Mouse (Mus musculus): ENCODE measurements at regions not wholly inside any gene's neighbourhood (a gene's known extent, or its start where the extent isn't known, plus 50 kb on each side); places are given as distances from the start of the nearest gene placed in this dataset.

DNA sequence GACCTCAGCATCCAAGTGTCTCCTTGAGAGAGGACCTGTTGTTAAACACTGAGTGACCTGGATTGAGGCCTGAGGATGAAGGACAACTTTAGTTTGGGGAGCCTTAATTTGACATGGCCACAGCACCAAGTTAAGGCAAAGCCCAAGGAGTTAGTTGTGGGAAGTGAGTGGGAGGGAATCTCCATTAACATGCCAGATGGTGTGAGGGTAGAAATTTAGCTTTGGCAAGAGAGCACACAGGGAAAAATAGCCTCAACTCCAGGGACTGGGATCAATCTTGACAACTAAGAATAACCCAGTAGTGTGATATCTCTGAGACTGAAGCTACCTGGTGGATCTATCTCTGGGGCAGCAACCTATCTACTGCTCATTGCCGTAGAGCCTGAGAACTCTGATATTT, 105.4 kb downstream of the Ahr start:
- DNase-seq (ENCODE audit: low read depth), result no peak

DNA sequence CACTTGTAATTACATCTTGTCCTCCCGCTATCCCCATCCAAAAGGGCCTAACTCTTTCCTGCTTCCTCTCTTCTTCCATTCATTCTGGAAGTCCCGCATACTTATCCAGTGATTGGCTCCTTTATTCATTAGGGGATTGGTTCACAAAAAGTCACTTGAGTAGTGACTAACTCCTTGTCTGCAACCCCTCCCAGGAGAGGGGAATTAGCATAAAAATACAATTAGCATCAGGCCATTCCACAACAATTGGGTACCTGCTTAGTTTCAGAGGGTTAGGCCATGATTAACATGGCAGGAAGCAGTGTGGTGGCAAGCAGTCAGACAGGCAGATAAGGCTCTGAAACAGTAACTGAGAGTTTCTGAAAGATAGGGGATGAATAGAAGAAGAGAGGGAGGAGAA, 115.6 kb downstream of the Ahr start:
- no peak for DNase-seq (ENCODE audit: low read depth)

DNA sequence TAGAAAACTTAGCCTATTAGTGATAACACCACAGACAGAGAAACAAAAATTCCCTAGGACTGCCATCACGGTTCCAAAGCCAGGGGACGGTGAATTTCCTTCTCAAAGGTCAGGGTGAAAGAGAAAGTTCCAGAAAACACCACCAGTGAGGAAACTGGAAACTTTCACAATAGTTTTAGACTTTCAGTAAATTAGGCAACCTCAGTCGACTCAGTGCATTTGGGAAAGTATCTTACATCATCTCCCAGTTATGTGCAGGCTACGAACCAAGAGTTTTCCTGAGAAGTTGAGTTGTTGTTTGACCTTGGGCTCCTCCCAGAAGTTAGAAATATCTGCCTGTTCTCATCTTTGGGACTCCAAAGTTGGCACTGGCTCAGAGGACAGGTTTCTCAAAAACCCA, 116.9 kb downstream of the Ahr start:
- DNase-seq (ENCODE audit: low read depth), result no peak

DNA sequence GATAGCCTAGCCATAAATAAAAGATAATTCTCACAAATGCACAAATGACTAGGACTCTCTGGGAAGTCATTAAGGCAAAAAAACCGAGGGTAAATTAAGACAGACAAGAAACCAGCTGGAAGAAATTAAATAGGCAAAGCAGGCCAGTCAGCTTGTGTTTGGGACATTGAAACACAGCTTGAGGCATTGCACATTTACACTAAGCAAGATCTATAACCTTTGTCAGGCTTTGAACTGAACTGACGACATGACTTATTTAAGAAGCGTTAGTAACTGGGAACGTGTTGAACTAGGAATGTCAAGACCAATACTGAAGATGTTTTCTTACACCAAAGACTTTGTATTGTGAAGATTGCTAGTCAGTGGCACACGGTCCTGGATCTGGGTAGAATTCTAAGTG, 118.3 kb downstream of the Ahr start:
- DNase-seq (ENCODE audit: low read depth), result no peak

DNA sequence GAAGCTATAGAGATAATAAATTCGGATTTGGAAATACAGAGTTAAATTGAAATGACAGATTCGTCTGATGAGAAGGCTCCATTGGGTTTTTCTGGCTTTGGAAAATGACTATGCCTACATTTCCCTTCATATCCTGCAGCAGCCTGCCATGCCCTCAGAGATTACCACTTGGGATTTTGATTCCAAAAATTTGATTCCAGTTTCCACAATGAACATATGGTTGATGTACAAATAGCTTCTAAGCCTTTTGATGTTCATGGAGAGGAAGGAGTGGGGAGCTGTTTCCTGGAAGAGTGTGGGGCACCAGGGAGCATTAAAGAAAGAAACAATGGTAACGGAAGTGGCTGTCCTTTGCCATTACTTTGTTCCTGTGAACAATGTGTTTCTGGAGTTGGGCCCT, 122.1 kb downstream of the Ahr start:
- DNase-seq (ENCODE audit: low read depth), result no peak

DNA sequence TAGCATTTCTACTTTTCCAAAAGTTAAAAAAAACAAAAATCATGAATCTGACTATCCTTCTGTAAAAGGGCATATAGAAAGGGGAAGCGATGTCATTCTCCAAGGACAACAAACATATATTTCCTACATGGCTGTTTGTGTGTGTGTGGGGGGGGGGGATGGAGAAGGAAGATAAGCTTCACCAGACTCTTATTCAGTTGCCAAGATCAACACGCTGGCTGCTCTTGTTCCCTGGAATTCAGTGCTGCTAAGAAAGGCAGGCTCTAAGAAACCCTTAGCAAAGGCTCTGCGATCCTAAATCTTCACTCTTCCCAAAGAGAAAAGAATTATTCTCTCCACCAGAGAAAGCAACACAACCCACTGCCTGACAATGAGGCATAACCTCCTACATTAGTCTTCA, 126.4 kb downstream of the Ahr start:
- no peak for DNase-seq (ENCODE audit: low read depth)

DNA sequence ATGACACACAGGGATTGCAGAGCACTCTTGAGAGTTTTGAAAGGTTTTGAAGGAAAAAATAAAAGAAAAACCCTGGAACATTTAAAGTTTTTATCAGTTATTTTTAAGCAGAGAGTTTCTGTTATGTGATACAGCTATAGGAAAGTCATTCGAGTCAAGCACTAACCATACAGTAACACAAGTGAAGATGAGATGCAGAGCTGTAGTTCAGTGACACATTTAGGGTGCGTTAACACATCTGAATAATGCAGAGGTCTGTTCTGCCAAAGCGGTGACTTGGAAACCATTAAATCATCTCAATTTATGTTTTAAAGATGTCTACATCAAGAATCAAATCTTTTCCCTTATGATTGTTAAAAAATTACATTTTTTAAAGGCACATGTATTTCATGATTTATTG, 126.8 kb downstream of the Ahr start:
- DNase-seq (ENCODE audit: low read depth), result no peak

DNA sequence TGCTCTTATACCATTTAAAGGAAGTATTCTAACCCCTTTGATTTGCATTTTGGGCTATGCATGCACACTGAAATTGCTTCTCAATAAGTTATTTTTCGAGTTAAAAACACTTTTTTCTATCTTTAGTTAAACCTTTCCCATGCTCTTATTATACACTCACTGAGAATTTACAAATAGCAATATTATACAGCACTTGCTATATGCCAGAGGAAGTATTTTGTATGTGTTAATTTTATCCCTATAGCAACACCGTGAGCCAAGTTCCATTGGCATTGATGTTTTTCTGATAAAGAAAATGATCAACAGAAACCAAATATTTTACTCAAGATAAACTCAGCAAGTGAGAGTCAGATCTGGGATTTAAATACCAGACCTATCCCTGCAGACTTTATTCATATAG, 133.0 kb downstream of the Ahr start:
- no peak for DNase-seq (ENCODE audit: low read depth)

DNA sequence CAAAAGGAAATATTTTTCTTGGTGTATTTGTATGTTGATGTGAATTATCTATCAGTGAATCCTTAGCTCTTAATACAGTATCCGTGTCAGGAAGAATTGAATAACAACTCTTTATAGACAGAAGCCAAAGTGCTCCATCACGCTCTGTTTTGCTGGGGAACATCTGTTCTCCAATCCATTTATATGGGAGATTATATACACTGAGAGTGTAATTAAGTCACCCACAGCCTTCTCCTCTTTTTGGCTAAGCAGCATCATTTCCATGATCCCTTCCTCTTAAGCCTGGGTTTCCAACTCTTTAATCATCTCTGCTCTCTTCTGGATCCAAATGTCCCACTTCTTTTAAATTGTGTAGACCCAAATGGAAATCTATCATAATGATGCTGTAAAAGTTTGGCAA, 133.6 kb downstream of the Ahr start:
- DNase-seq (ENCODE audit: low read depth), result no peak

DNA sequence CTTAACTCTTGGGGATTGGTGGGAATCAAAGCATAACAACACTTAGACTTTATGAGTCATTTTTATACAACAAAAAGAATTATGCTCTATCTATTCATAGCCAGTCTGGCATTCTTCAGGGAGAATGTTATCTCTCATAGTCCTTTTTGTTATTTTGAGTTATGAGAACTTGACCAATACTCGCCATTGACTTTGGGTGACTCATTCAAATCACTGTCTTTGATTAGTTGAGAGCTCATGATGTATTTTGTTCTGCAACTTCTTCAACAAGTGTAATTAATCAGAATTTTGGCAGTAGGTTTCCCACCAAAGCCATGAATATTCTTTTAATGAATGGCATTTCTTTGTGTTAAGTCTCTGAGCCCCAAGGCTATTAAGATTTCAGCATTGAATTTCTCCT, 139.6 kb downstream of the Ahr start:
- DNase-seq (ENCODE audit: low read depth), result no peak

DNA sequence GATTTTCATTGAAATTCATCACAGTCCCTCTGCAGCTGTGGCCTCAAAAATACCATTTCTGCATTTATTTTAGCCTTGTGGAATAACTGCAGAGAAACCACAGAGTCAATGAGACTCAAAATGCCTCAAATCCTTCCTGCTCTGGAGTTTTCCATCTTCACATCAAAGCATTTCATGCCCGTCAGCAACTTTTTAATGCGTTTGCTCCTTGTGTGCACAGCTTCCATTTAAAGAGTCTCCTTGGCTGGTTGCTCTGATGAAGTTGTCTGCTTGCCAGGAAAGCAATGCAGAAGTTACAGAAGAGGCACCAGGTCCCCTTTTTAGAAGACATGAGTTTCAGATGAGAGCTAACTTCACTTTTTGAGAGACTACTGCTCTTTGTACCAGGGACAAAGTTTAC, 142.7 kb downstream of the Ahr start:
- DNase-seq (ENCODE audit: low read depth), result no peak

DNA sequence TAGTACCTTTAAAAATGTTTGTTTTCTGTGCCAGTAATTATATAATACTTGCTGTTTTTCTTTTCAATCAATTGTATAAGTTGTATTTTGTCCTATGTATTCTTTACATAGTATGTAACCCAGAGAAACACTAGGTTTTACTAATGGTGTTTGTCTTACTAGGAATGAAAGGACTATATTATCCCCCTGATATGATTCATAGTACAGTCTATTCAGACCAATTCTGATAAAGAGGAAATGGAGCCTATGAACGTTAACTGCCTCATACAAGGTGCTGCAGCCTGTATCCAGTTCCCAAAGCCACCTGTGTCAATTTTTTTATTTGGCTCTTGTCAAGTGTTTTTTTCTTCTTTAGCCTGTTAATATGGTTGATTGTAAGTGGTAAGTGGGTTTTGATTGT, 144.6 kb downstream of the Ahr start:
- no peak for DNase-seq (ENCODE audit: low read depth)

DNA sequence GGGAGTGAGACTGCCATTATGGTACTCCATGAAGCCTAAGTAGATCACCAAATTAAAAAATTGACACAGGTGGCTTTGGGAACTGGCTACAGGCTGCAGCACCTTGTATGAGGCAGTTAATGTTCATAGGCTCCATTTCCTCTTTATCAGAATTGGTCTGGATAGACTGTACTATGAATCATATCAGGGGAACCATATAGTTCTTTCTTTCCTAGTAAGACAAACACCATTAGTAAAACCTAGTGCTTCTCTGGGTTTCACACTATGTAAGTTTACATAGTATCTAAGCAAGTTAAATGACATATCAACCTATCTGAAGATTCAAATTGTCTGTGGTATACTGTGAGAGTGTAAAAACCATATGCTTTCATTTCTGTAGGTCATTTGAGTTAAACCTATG, 145.0 kb downstream of the Ahr start:
- DNase-seq (ENCODE audit: low read depth), result no peak

DNA sequence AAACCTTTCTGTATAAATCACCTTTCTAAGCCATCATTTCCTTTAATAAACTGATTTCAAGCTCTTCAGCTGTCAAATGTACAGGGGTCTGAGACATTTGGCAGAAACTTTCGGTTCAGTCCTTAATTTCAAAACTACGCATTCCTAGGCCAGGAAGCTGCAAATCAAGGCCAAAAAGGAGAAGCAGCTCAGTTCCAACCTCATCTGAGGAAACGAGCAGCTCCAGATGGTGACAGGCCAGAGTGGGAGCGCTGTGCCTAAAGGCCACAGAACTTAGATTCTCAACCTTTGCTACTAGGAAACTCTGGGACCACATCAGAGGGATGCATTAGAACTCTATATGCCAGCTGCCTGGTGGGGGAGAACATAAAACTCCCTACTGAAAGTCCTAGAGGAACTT, 150.6 kb downstream of the Ahr start:
- no peak for DNase-seq (ENCODE audit: low read depth)

DNA sequence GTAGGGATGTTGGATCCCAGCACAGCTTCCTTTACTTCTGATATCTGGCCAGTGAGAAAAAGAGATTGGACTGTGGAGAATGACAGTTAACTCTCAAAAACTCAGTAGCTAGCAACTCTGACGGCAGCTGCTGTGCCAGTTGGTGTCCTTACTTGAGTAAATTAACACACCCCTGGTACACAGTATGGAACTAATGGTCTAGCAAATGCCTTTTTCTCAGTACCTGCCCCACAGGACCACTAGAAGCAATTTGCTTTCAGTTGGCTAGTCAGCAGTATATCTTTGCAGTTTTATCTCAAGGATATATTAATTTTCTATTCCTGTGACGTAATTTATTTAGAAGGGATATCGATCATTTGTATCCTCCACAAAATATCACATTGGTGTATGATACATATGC, 157.6 kb downstream of the Ahr start:
- no peak for DNase-seq (ENCODE audit: low read depth)

DNA sequence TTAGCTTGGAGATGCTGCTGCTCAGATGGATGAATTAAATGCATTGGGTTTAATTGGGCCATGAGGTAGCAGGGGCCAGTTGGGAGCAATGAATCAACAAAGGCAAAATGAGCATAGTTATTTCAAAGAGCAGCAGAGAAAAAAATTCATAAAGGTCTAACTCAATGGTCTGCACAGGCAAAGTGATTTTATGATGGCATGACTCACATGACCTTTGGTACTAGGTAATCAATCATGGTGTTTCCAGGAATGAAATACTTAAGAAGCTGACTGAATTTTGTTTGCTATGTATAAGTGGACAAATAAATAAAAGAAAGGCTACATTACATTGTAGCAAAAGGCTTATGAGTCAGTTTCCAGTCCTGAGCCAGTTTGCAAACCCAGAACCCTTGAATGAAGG, 158.5 kb downstream of the Ahr start:
- DNase-seq (ENCODE audit: low read depth), result no peak

DNA sequence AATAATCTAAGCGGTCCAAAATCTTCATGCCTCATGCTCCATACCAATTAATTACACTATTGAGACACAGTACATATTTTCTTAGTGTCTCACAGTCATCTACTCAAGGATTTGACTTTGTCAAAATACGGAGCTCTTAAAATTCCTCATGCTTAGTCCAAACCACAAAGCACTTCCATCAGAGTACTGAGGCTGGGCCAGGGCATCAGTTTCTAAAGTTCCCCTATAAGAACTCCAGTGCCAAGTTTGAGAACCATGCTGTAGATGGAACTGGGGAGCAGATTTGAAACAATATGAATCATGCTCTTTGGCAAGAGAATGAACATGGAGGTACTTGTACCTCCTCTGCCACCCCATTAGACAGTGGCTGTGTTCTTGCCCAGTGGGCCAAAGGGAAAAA, 176.9 kb downstream of the Ahr start:
- no peak for DNase-seq (ENCODE audit: low read depth)

DNA sequence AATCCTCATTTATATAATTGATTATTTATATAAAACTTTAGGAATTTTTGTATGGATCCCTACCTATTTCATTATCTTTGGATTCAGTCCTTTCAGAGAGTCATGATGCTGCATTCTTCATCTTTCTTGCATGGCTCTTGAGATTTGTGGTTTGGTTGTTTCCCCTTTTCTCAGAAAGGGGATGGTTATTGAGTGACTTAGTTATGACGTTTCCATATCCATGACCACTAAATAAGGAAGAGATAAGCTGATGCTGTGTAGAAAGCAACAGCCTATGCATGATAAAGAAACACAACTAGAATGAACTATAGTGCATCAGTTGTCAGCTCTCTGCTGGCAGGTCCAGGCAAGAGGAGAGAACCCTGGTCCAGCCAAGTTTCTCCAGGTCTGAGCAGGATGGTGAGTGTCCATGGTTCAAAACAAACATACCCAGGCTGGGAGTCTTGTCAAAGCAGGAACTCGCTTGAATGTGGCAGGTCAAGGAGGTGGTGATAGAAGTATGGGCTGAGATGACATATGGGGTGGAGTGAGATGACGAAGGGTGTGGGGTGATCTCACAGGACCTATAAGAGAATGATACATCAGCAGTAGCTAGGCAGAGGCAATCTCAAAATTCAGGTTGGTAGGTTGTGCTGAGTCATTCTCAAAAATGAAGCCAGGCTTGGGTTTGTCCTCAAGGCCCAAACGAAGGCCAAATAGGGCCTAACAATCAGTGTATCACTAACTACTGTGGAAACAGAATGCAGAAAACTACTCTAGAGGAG, 196.5 kb downstream of the Ahr start:
- DNase-seq (ENCODE audit: low read depth), result peak; percentile 6

DNA sequence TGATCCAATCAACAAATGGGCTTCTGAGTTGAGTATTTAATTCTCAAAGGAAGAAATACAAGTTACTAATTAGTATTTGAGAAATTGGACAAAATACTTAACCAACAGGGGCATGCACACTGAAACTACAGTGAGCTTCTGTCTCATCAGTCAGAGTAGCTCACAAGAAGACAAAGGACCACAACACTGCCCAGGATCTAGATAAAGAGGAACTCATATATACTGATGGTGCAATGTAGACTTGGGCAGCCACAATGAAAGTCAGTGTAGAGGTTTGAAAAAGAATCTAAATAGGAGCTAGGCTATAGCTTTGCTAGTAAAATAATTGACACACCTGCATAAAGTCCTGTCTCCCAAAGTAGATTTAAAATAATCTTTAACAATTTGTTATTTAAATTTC, 198.5 kb downstream of the Ahr start:
- peak; percentile 44 for DNase-seq (ENCODE audit: low read depth)

DNA sequence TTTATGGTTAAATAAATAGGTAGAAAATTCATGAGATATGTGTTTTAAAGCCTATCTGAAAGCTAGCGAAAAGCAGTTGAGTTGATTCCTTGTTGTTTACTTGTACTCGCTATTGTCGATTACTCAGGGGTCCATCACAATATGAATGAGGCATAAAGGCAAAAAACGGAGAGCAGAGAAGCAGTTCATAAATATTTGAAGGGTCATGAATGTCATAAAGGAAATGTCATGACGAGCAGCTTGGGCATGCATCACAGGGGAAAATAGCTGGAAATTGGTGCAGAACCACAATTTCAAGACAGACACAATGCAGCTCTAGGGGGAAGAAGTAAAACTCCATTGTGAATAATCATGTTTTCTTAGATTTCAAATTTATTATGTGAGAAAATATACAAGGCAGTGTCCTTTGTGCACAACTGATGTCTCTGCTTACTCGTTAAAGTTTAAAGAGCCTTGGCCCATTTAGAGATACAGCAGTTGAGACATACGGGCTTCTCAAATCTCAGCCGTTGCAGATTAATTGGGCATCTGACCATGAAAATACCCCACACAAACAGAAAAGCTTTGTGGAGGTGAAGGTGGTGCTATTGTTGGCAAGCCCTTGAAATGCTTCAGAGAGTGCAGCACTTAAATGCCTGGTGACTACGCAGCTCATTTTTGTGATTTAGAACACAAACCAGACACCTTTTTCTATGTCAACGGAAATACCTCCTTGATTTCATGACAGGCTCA, 200.3 kb downstream of the Ahr start:
- DNase-seq (ENCODE audit: low read depth), result no peak

DNA sequence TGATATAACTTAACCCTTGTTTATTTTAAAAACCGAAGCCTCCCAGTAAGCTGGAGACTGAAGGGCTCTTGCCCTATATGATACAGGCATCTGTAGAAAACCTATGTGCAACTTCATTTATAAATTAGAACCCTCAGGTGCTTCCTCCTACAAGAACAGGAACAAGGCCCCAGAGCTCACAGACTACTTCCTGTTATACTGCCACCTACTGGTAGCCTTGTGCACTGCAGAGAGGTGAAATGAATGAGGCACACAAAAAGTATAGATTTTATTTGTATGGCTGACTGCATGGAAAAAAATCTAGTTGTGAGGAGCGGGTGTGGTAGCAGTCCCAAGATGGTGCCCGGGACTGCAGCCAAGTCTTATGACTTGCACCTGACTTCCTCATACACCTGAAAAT, 203.5 kb downstream of the Ahr start:
- DNase-seq (ENCODE audit: low read depth), result peak; percentile 41

DNA sequence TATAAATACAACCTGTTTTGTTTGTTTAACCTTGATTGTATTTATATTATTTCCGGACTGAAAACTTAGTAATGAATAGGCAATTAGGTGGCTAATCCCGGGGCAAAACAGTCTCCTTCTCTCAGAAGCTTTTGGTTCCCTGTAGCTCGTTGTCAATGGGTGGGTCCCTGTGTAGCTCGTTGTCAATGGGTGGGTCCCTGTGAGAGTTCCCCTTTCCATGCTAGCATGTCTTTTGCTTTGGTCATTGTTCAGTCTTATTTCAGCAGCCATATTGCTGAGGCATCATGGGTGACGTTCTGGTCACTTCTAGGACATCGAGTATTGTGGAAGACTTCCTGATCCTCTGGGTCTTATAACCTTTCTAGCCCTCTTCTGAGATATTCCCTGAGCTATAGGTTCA, 205.1 kb downstream of the Ahr start:
- DNase-seq (ENCODE audit: low read depth), result no peak

DNA sequence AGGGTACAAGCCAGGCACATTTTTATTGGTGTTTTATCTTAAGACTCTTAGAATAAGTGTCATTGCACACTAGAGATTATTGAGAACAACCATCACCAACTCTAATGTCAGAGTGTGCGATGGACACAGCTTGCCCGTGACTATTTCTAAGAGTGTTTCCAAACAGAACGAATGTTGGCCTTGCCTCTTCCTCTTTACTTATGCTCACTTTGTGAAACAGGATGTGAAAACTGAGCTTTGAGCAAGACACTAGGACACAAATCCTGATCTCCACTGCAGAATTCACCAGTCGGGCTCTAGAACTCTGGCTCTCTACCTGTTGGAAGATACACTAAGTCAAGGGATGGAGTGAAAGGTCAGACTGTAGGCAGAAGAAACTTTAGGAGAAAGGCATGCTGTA, 215.3 kb downstream of the Ahr start:
- no peak for DNase-seq (ENCODE audit: low read depth)

DNA sequence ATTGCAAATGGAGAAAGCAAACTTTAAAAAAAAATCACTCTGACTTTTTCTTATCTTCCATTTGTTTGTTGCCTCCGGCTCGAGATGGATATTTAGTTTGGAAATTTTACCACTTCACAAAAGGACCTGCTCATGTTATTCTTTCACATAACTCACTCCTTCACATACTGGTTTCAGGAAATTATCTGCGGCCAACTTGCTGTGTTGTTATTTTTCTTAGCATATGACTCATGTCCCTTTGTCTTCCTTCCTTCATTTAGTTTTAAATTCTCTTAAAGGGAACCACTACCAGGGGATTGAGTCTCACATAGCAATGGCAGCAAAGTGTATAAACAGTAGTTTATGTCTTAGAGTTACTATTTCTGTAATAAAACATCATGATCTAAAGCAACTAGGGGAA, 217.8 kb downstream of the Ahr start:
- DNase-seq (ENCODE audit: low read depth), result peak; percentile 83

Measured in 416B (cell line).